Mouse (Mus musculus) liver, embryonic 11.5 days (tissue): ENCODE measurements around the gene Zbtb2. TPM values are rescaled to one million over a fixed set of nuclear protein-coding genes. Genes with fewer than 3 reads are reported as not detected.

ENCODE experiments used
- ATAC-seq: fragments of 200-750 bp; cut with Nextera tagmentation; replicated peaks from 2 replicates; pipeline ENCODE4 v1.8.0; 2017; ENCODE audit warnings: moderate number of reproducible peaks, mild to moderate bottlenecking, moderate TSS enrichment, moderate library complexity; ENCODE audit not compliant: low FRiP score
- DNase-seq: peaks from one replicate; pipeline ENCODE4 v3.0.0-alpha.2; 2017; ENCODE audit warnings: low spot score
- H3K27ac ChIP-seq: fragments of 300-500 bp; sonication (generic); 2 replicates; pipeline ENCODE4 v1.5.1; 2014; ENCODE audit warnings: mild to moderate bottlenecking, low read depth, low read length, control low read depth
- H3K27me3 ChIP-seq: fragments of 300-500 bp; sonication (generic); replicated peaks from 2 replicates; pipeline ENCODE4 v1.6.1; 2014; ENCODE audit warnings: low read length, mixed read lengths; ENCODE audit not compliant: control insufficient read depth, insufficient read depth
- H3K36me3 ChIP-seq: fragments of 300-500 bp; sonication (generic); 2 replicates; pipeline ENCODE4 v1.6.1; 2014; ENCODE audit warnings: mild to moderate bottlenecking, low read length, moderate library complexity, mixed read lengths; ENCODE audit not compliant: control insufficient read depth, insufficient read depth
- H3K4me1 ChIP-seq: fragments of 300-500 bp; sonication (generic); replicated peaks from 2 replicates; pipeline ENCODE4 v1.6.1; 2014; ENCODE audit warnings: low read length, mixed read lengths; ENCODE audit not compliant: control insufficient read depth, insufficient read depth
- H3K4me2 ChIP-seq: fragments of 300-500 bp; sonication (generic); 2 replicates; pipeline ENCODE4 v1.6.1; 2014; ENCODE audit warnings: mild to moderate bottlenecking, control low read depth, moderate library complexity
- H3K4me3 ChIP-seq: fragments of 300-500 bp; sonication (generic); 2 replicates; pipeline ENCODE4 v1.5.1; 2014; ENCODE audit warnings: low read depth, low read length, control low read depth
- H3K9ac ChIP-seq: fragments of 300-500 bp; sonication (generic); 2 replicates; pipeline ENCODE4 v1.6.1; 2014; ENCODE audit warnings: low read depth, low read length, control low read depth
- H3K9me3 ChIP-seq: fragments of 300-500 bp; sonication (generic); 2 replicates; pipeline ENCODE4 v1.6.1; 2016; ENCODE audit warnings: low read length, inconsistent platforms, mixed read lengths; ENCODE audit not compliant: control insufficient read depth
- WGBS: fragments of 180-500 bp; shearing (Covaris S2); extraction: QIAGEN DNeasy Blood & Tissue Kit; methylation state at CpG from one replicate; pipeline ENCODE4 v1.1.7; 2014; 5-methylcytosine and 5-hydroxymethylcytosine counted together
- polyA plus RNA-seq: library from polyadenylated mRNA; unstranded; fragments of >200 nt; fragmentation: Nextera tagmentation; extraction: Ambion mirVana; gene quantifications from 2 replicates; pipeline ENCODE4 v1.2.1, GENCODE M21; 2014

Gene Zbtb2
- polyA plus RNA-seq, 1 experiment from 2014 or later = 12.3 TPM

DNA sequence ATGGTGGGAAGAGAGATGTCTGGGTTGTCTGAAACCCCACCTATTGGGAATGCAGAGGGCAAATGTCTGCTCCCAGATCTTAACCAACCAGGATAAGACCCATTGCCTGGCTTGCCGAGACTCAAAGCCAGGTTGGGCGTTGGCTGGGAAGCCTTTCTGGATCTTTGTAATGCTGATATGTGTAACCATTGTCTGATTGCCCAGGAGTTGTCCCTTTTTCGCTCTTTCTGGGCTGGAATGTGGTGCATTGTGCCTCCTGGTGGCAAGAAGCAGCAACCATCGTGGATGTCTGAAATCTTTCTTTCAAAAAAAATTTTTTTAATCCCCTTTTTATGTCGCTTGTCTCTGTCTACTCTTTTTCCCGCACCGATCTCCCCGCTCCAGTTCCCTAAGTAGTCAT, 54.6 kb downstream of the Zbtb2 start:
- Histone ChIP-seq H3K4me2 (peak overlapping the region; percentile 60), H3K4me3 (peak overlapping the region; percentile 41; the same call in 1 of the 2 replicates), H3K9ac (no peak overlapping the region), H3K27ac (no peak overlapping the region), H3K27me3 (no peaks in the 10 kb centered on the region), H3K9me3 (no peaks in the 10 kb centered on the region), H3K36me3 (no peaks in the 10 kb centered on the region), H3K4me1 (no peaks in the 10 kb centered on the region)
- 9% methylated on average over 8 of the region's 8 CpGs for WGBS
- ATAC-seq = no peak
- DNase-seq = no peak

DNA sequence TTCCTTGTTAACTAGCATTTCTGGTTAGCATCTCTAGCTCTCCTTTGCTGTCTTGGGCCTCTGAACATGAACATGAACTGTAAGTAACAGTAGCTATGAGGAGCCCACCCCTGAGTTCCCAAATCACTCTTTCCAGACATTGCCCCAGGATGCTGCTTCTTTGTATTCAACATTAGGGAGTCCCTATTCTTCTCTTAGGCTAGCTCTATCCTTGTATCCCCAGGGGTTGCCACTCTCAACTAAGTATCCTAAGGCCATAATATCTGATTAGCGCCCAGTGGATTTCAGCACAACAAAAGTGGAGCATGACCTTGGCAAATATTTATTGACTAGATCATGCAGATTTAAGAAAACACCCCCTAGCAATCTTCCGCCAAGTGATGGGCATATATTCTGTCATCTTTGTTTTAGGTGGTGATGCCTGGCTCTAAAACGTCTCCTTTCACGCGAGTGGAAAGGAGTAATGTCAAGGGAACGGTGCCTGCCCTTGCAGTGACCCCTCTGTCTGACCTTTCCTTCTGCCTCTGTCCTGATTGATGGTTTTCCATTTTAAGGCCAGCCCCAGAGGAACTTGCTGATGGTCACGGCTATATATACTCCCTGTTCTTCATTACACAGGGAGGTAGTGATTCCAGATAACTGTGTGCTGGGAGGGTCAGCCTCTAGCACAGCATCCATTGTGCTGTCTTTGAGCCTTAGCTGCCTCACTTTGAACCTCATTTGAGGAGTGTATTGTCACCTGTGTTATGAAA, 55.5 kb downstream of the Zbtb2 start:
- H3K36me3 ChIP-seq = no peaks in the 10 kb centered on the region
- no peak for ATAC-seq
- H3K9ac ChIP-seq = no peak overlapping the region
- no peak overlapping the region for H3K27ac ChIP-seq
- H3K9me3 ChIP-seq = no peaks in the 10 kb centered on the region; the same call in 1 of the 2 replicates
- no peak overlapping the region for H3K4me2 ChIP-seq
- DNase-seq = no peak
- no peaks in the 10 kb centered on the region for H3K4me1 ChIP-seq
- H3K27me3 ChIP-seq = no peaks in the 10 kb centered on the region
- WGBS = 58% methylated on average over 7 of the region's 7 CpGs
- no peak overlapping the region for H3K4me3 ChIP-seq

DNA sequence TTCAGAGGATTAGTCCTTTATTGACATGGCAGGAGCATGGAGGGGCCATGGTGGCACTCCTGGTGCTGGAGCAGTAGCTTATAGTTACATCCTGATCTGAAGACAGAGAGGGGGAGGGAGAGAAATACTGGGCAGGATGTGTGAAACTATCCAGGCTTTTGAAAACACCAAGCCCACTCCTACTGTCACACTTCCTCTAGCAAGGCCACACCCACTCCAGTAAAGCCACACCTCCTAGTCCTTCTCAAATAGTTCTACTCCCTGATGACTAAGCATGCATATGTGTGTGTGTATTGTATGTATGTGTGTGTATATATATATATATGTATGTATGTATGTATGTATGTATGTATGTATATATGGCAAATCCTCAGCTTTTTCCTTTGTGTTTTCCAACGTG, 60.2 kb downstream of the Zbtb2 start:
- WGBS = 79% methylated on average over 1 of the region's 1 CpGs
- Histone ChIP-seq H3K27ac (no peak overlapping the region), H3K27me3 (no peaks in the 10 kb centered on the region), H3K4me3 (no peak overlapping the region), H3K36me3 (no peaks in the 10 kb centered on the region), H3K9me3 (no peaks in the 10 kb centered on the region; the same call in 1 of the 2 replicates), H3K4me1 (no peaks in the 10 kb centered on the region), H3K4me2 (no peak overlapping the region), H3K9ac (no peak overlapping the region)
- ATAC-seq = no peak
- DNase-seq = no peak

- no peak for DNase-seq
- no peaks in the 10 kb centered on the region for H3K4me1 ChIP-seq
- no peak overlapping the region for H3K4me2 ChIP-seq
- no peak for ATAC-seq
- WGBS = 53% methylated on average over 5 of the region's 5 CpGs
- H3K27ac ChIP-seq = no peak overlapping the region
- H3K9me3 ChIP-seq = no peaks in the 10 kb centered on the region; the same call in 1 of the 2 replicates
- H3K4me3 ChIP-seq = no peak overlapping the region
- H3K9ac ChIP-seq = no peak overlapping the region
- H3K27me3 ChIP-seq = no peaks in the 10 kb centered on the region
- H3K36me3 ChIP-seq = no peaks in the 10 kb centered on the region
These were observed 62.3 kb downstream of the Zbtb2 start for GRCm38 (mm10) chr10:4325562-4325961.

GRCm38 (mm10) chr10:4323885-4324284, 64.0 kb downstream of the Zbtb2 start:
- H3K9me3 ChIP-seq = no peaks in the 10 kb centered on the region; the same call in 1 of the 2 replicates
- H3K27me3 ChIP-seq = no peaks in the 10 kb centered on the region
- H3K9ac ChIP-seq = no peak overlapping the region
- no peak overlapping the region for H3K27ac ChIP-seq
- H3K4me2 ChIP-seq = no peak overlapping the region
- DNase-seq (no peak), ATAC-seq (no peak)
- no peak overlapping the region for H3K4me3 ChIP-seq
- no peaks in the 10 kb centered on the region for H3K4me1 ChIP-seq
- no peaks in the 10 kb centered on the region for H3K36me3 ChIP-seq
- 79% methylated on average over 8 of the region's 8 CpGs for WGBS

Other genes with a start within 250 kb of the Zbtb2 start
- 12.0 and 12.1 TPM in 2 replicates for gene Akap12, start 121.7 kb downstream of the Zbtb2 start, polyA plus RNA-seq
- gene Rmnd1, start 44.3 kb upstream of the Zbtb2 start, polyA plus RNA-seq = 56.2 and 60.3 TPM in 2 replicates
- gene Armt1, start 44.4 kb upstream of the Zbtb2 start, polyA plus RNA-seq = 30.1 and 33.4 TPM in 2 replicates
- gene Ccdc170, start 94.4 kb upstream of the Zbtb2 start, polyA plus RNA-seq = not detected in 2 replicates
- 0.05 and 0.14 TPM in 2 replicates for gene Esr1, start 223.5 kb upstream of the Zbtb2 start, polyA plus RNA-seq